Mouse (Mus musculus) MEL (cell line): Measurements from ENCODE around the gene Plin2.

Experiments
- BHLHE40 ChIP-seq: IDR thresholded peaks from 2 replicates; pipeline ENCODE4 v1.6.1; 2012; ENCODE audit warnings: low read depth, mild to moderate bottlenecking, inconsistent platforms, low read length, improper control_type of control experiment, borderline replicate concordance
- CHD2 ChIP-seq: IDR thresholded peaks from 2 replicates; pipeline ENCODE4 v1.6.1; 2011; ENCODE audit warnings: low read length, improper control_type of control experiment
- CTCF ChIP-seq, 3 experiments: IDR thresholded peaks in 2 of 3; conservative IDR thresholded peaks in 1 of 3; 2 replicates each; pipeline ENCODE4 v1.5.1; 2011 to 2012; ENCODE audit warnings: low read length in 3 of 3, low read depth in 2 of 3, mild to moderate bottlenecking in 2 of 3, improper control_type of control experiment in 1 of 3, inconsistent platforms in 1 of 3, mixed read lengths in 1 of 3, moderate library complexity in 1 of 3; ENCODE audit not compliant: control insufficient read depth in 1 of 3, insufficient read depth in 1 of 3, poor library complexity in 1 of 3, severe bottlenecking in 1 of 3
- E2F4 ChIP-seq: IDR thresholded peaks from 2 replicates; pipeline ENCODE4 v1.6.1; 2011; ENCODE audit warnings: low read depth, low read length, improper control_type of control experiment, borderline replicate concordance
- ETS1 ChIP-seq: IDR thresholded peaks from 2 replicates; pipeline ENCODE4 v1.6.1; 2012; ENCODE audit warnings: low read depth, mild to moderate bottlenecking, inconsistent platforms, low read length, improper control_type of control experiment, moderate library complexity
- GABPA ChIP-seq: IDR thresholded peaks from 2 replicates; pipeline ENCODE4 v1.6.1; 2012; ENCODE audit warnings: low read depth, mild to moderate bottlenecking, inconsistent platforms, low read length, improper control_type of control experiment, moderate library complexity
- MAX ChIP-seq: IDR thresholded peaks from 2 replicates; pipeline ENCODE4 v1.6.1; 2011; ENCODE audit warnings: low read length, improper control_type of control experiment
- POLR2AphosphoS2 ChIP-seq: IDR thresholded peaks from 2 replicates; pipeline ENCODE4 v1.6.1; 2011; ENCODE audit warnings: low read length, improper control_type of control experiment
- ZNF384 ChIP-seq: IDR thresholded peaks from 2 replicates; pipeline ENCODE4 v1.6.1; 2012; ENCODE audit warnings: low read depth, mild to moderate bottlenecking, inconsistent platforms, low read length, improper control_type of control experiment

- no peak; the same call in 1 of the 2 replicates for TF ChIP-seq ETS1
- no peak for TF ChIP-seq CTCF (IDR thresholded peaks at IDR 0.05 in 2 of 3, conservative IDR thresholded peaks at IDR 0.05 in 1 of 3; ENCODE audit: control insufficient read depth in 1 of 3, insufficient read depth in 1 of 3, low read depth in 2 of 3, low read length in 3 of 3, poor library complexity in 1 of 3, severe bottlenecking in 1 of 3)
- peak; percentile 74; the same call in 1 of the 2 replicates for TF ChIP-seq POLR2AphosphoS2
- no peak for TF ChIP-seq GABPA
- TF ChIP-seq E2F4, result peak; percentile 93
- no peak for TF ChIP-seq BHLHE40
- TF ChIP-seq ZNF384, result no peak
- TF ChIP-seq MAX, result peak; percentile 16; the same call in 1 of the 2 replicates
- peak; percentile 38; the same call in 1 of the 2 replicates for TF ChIP-seq CHD2
Measured at GRCm38 (mm10) chr4:86611524-86612288, 58.2 kb downstream of the Plin2 start, which contains the start of gene Haus6.
